Mouse (Mus musculus) heart, adult 8-10 months (tissue): ENCODE data around the gene Sbk1. TPM values are rescaled to one million over a fixed set of nuclear protein-coding genes. Genes with fewer than 3 reads are reported as not detected.
A peak's percentile ranks its signal among the peaks of the same experiment; 100 is the strongest.

Experiments used
- DNase-seq: peaks from one replicate; pipeline ENCODE4 v3.0.0; 2022; ENCODE audit warnings: low spot score
- total RNA-seq, 4 experiments: library from RNA; stranded (reverse); gene quantifications; 2 replicates each; pipeline ENCODE4 v1.2.4; 2022

The Sbk1 gene
- total RNA-seq, 4 experiments from 2014 or later, result 73.6 to 99.4 (median 84.5) TPM

- DNase-seq, result no peak
Observed at GRCm38 (mm10) chr7:126335556-126335955, 63.1 kb downstream of the Sbk1 start.

- no peak for DNase-seq
Observed at GRCm38 (mm10) chr7:126338906-126339305, 66.5 kb downstream of the Sbk1 start.

- no peak for DNase-seq
Observed at GRCm38 (mm10) chr7:126339521-126339971, 67.1 kb downstream of the Sbk1 start.

- peak; percentile 15 for DNase-seq
Observed at GRCm38 (mm10) chr7:126340206-126340618, 67.8 kb downstream of the Sbk1 start.

GRCm38 (mm10) chr7:126340896-126341295 lies 68.5 kb downstream of the Sbk1 start:
- no peak for DNase-seq

Other genes starting within 250 kb of the Sbk1 start
- gene Gsg1l, start 190.2 kb upstream of the Sbk1 start, total RNA-seq, result 10 to 100 TPM; 10.3 to 15.2 (median 13.1) TPM
- gene Xpo6, start 72.1 kb upstream of the Sbk1 start, total RNA-seq, result 10 to 100 TPM; 12.3 to 22.8 (median 18.8) TPM
- under 1 TPM in 3 of 4 experiments, not detected in 1; 0.25 to 0.38 (median 0.35) TPM for gene Lat, start 97.0 kb downstream of the Sbk1 start, total RNA-seq
- 10 to 100 TPM; 21.2 to 28.0 (median 23.9) TPM for gene Spns1, start 104.8 kb downstream of the Sbk1 start, total RNA-seq
- 1 to 10 TPM; 3.1 to 6.2 (median 3.9) TPM for gene Nfatc2ip, start 124.1 kb downstream of the Sbk1 start, total RNA-seq
- 1 to 10 TPM in 1 of 4 experiments, under 1 TPM in 3; 0.19 to 1.4 (median 0.50) TPM for gene Cd19, start 142.3 kb downstream of the Sbk1 start, total RNA-seq
- 1 to 10 TPM; 5.9 to 9.9 (median 6.0) TPM for gene Rabep2, start 156.1 kb downstream of the Sbk1 start, total RNA-seq
- 10 to 100 TPM in 1 of 4 experiments, 1 to 10 TPM in 3; 6.8 to 12.2 (median 8.8) TPM for gene Atp2a1, start 190.5 kb downstream of the Sbk1 start, total RNA-seq
- 10 to 100 TPM; 38.6 to 46.6 (median 44.3) TPM for gene Sh2b1, start 202.8 kb downstream of the Sbk1 start, total RNA-seq
- 100 to 1,000 TPM; 288 to 326 (median 304) TPM for gene Tufm, start 214.7 kb downstream of the Sbk1 start, total RNA-seq
- 10 to 100 TPM; 30.7 to 39.3 (median 35.2) TPM for gene Atxn2l, start 230.8 kb downstream of the Sbk1 start, total RNA-seq